Mouse (Mus musculus) MEL (cell line): ENCODE results near the gene Sapcd2. TPM values are rescaled to one million over a fixed set of nuclear protein-coding genes. Genes with fewer than 3 reads are reported as not detected.

Experiments used
- DNase-seq: peaks from one replicate; pipeline ENCODE4 v3.0.0; 2011; ENCODE audit warnings: low read depth, low spot score
- H3K27ac ChIP-seq: 2 replicates; pipeline ENCODE4 v1.5.1; 2012; ENCODE audit warnings: low read depth, mild to moderate bottlenecking, control low read depth, low read length, moderate library complexity; ENCODE audit not compliant: control insufficient read depth
- H3K27me3 ChIP-seq, 2 experiments: fragments of 150-350 bp in 1 of 2; sonication (generic) in 1 of 2; 2 replicates each; pipeline ENCODE4 v1.6.1; 2012; ENCODE audit warnings: low read length in 2 of 2, mild to moderate bottlenecking in 2 of 2, improper control_type of control experiment in 1 of 2, moderate library complexity in 1 of 2; ENCODE audit not compliant: insufficient read depth in 2 of 2, control insufficient read depth in 1 of 2
- H3K36me3 ChIP-seq, 2 experiments: 2 replicates each; pipeline ENCODE4 v1.6.1; 2012 to 2014; ENCODE audit warnings: low read length in 2 of 2, improper control_type of control experiment in 1 of 2, inconsistent platforms in 1 of 2, mild to moderate bottlenecking in 1 of 2; ENCODE audit not compliant: insufficient read depth in 2 of 2, control insufficient read depth in 1 of 2
- H3K4me1 ChIP-seq, 2 experiments: fragments of 150-350 bp in 1 of 2; sonication (generic) in 1 of 2; 2 replicates each; pipeline ENCODE4 v1.6.1; 2012; ENCODE audit warnings: low read length in 2 of 2, improper control_type of control experiment in 1 of 2, mild to moderate bottlenecking in 1 of 2; ENCODE audit not compliant: insufficient read depth in 2 of 2, control insufficient read depth in 1 of 2
- H3K4me3 ChIP-seq, 2 experiments: fragments of 150-350 bp in 1 of 2; sonication (generic) in 1 of 2; 2 replicates each; pipeline ENCODE4 v1.5.1; 2012; ENCODE audit warnings: low read depth in 2 of 2, low read length in 2 of 2, mild to moderate bottlenecking in 2 of 2, moderate library complexity in 2 of 2, control low read depth in 1 of 2, improper control_type of control experiment in 1 of 2; ENCODE audit not compliant: control insufficient read depth in 1 of 2, insufficient read depth in 1 of 2
- H3K79me2 ChIP-seq: 2 replicates; pipeline ENCODE4 v1.6.1; 2012; ENCODE audit warnings: mild to moderate bottlenecking, low read length, moderate library complexity; ENCODE audit not compliant: control insufficient read depth, poor library complexity, insufficient read depth
- H3K9ac ChIP-seq: 2 replicates; pipeline ENCODE4 v1.6.1; 2012; ENCODE audit warnings: low read depth, mild to moderate bottlenecking, control low read depth, low read length, moderate library complexity; ENCODE audit not compliant: control insufficient read depth, poor library complexity, severe bottlenecking
- H3K9me3 ChIP-seq: fragments of 150-350 bp; sonication (generic); replicated peaks from 2 replicates; pipeline ENCODE4 v1.6.1; 2012; ENCODE audit warnings: mild to moderate bottlenecking, low read length, improper control_type of control experiment, moderate library complexity; ENCODE audit not compliant: insufficient read depth
- BHLHE40 ChIP-seq: IDR thresholded peaks from 2 replicates; pipeline ENCODE4 v1.6.1; 2012; ENCODE audit warnings: low read depth, mild to moderate bottlenecking, inconsistent platforms, low read length, improper control_type of control experiment, borderline replicate concordance
- CHD1 ChIP-seq: IDR thresholded peaks from 2 replicates; pipeline ENCODE4 v1.6.1; 2012; ENCODE audit warnings: low read depth, mild to moderate bottlenecking, inconsistent platforms, low read length, improper control_type of control experiment
- CHD2 ChIP-seq: IDR thresholded peaks from 2 replicates; pipeline ENCODE4 v1.6.1; 2011; ENCODE audit warnings: low read length, improper control_type of control experiment
- CTCF ChIP-seq, 3 experiments: IDR thresholded peaks in 2 of 3; conservative IDR thresholded peaks in 1 of 3; 2 replicates each; pipeline ENCODE4 v1.5.1; 2011 to 2012; ENCODE audit warnings: low read length in 3 of 3, low read depth in 2 of 3, mild to moderate bottlenecking in 2 of 3, improper control_type of control experiment in 1 of 3, inconsistent platforms in 1 of 3, mixed read lengths in 1 of 3, moderate library complexity in 1 of 3; ENCODE audit not compliant: control insufficient read depth in 1 of 3, insufficient read depth in 1 of 3, poor library complexity in 1 of 3, severe bottlenecking in 1 of 3
- E2F4 ChIP-seq: IDR thresholded peaks from 2 replicates; pipeline ENCODE4 v1.6.1; 2011; ENCODE audit warnings: low read depth, low read length, improper control_type of control experiment, borderline replicate concordance
- ELF1 ChIP-seq: IDR thresholded peaks from 2 replicates; pipeline ENCODE4 v1.6.1; 2014; ENCODE audit warnings: low read depth, mild to moderate bottlenecking, inconsistent platforms, low read length, improper control_type of control experiment, moderate library complexity
- EP300 ChIP-seq, 2 experiments: IDR thresholded peaks; 2 replicates each; pipeline ENCODE4 v1.6.1; 2011; ENCODE audit warnings: improper control_type of control experiment in 2 of 2, low read length in 2 of 2, low read depth in 1 of 2, mild to moderate bottlenecking in 1 of 2
- ETS1 ChIP-seq: IDR thresholded peaks from 2 replicates; pipeline ENCODE4 v1.6.1; 2012; ENCODE audit warnings: low read depth, mild to moderate bottlenecking, inconsistent platforms, low read length, improper control_type of control experiment, moderate library complexity
- GABPA ChIP-seq: IDR thresholded peaks from 2 replicates; pipeline ENCODE4 v1.6.1; 2012; ENCODE audit warnings: low read depth, mild to moderate bottlenecking, inconsistent platforms, low read length, improper control_type of control experiment, moderate library complexity
- GATA1 ChIP-seq: IDR thresholded peaks from 2 replicates; pipeline ENCODE4 v1.6.1; 2011; ENCODE audit warnings: low read depth, low read length, improper control_type of control experiment
- HCFC1 ChIP-seq: IDR thresholded peaks from 2 replicates; pipeline ENCODE4 v1.6.1; 2012; ENCODE audit warnings: low read depth, mild to moderate bottlenecking, inconsistent platforms, low read length, improper control_type of control experiment, moderate library complexity
- JUND ChIP-seq: IDR thresholded peaks from 2 replicates; pipeline ENCODE4 v1.6.1; 2011; ENCODE audit warnings: low read depth, mild to moderate bottlenecking, improper control_type of control experiment, low read length
- KAT2A ChIP-seq: conservative IDR thresholded peaks from 2 replicates; pipeline ENCODE4 v1.6.1; 2012; ENCODE audit warnings: low read depth, low read length, improper control_type of control experiment, inconsistent platforms
- MAFK ChIP-seq: IDR thresholded peaks from 2 replicates; pipeline ENCODE4 v1.6.1; 2011; ENCODE audit warnings: low read depth, mild to moderate bottlenecking, low read length, improper control_type of control experiment, borderline replicate concordance
- MAX ChIP-seq: IDR thresholded peaks from 2 replicates; pipeline ENCODE4 v1.6.1; 2011; ENCODE audit warnings: low read length, improper control_type of control experiment
- MAZ ChIP-seq: IDR thresholded peaks from 2 replicates; pipeline ENCODE4 v1.6.1; 2012; ENCODE audit warnings: low read depth, mild to moderate bottlenecking, inconsistent platforms, low read length, improper control_type of control experiment
- MEF2A ChIP-seq: IDR thresholded peaks from 2 replicates; pipeline ENCODE4 v1.6.1; 2014; ENCODE audit warnings: low read depth, mild to moderate bottlenecking, inconsistent platforms, low read length, improper control_type of control experiment; ENCODE audit not compliant: poor library complexity, insufficient replicate concordance, severe bottlenecking; ENCODE audit errors: extremely low read depth
- MXI1 ChIP-seq: IDR thresholded peaks from 2 replicates; pipeline ENCODE4 v1.6.1; 2011; ENCODE audit warnings: mild to moderate bottlenecking, low read depth, low read length, improper control_type of control experiment
- MYB ChIP-seq: IDR thresholded peaks from 2 replicates; pipeline ENCODE4 v1.6.1; 2011; ENCODE audit warnings: mild to moderate bottlenecking, low read depth, low read length, improper control_type of control experiment
- MYC ChIP-seq: IDR thresholded peaks from 2 replicates; pipeline ENCODE4 v1.6.1; 2011; ENCODE audit warnings: low read depth, mild to moderate bottlenecking, low read length, improper control_type of control experiment, moderate library complexity
- NELFE ChIP-seq: IDR thresholded peaks from 2 replicates; pipeline ENCODE4 v1.6.1; 2011; ENCODE audit warnings: low read depth, low read length, improper control_type of control experiment
- NRF1 ChIP-seq: IDR thresholded peaks from 2 replicates; pipeline ENCODE4 v1.6.1; 2014; ENCODE audit warnings: low read depth, mild to moderate bottlenecking, inconsistent platforms, low read length, improper control_type of control experiment, moderate library complexity; ENCODE audit not compliant: poor library complexity, insufficient read depth, severe bottlenecking
- POLR2A ChIP-seq, 2 experiments: IDR thresholded peaks; 2 replicates each; pipeline ENCODE4 v1.6.1; 2011 to 2012; ENCODE audit warnings: low read length in 2 of 2, mild to moderate bottlenecking in 2 of 2, control low read depth in 1 of 2, improper control_type of control experiment in 1 of 2, low read depth in 1 of 2, moderate library complexity in 1 of 2; ENCODE audit not compliant: control insufficient read depth in 1 of 2, insufficient read depth in 1 of 2, poor library complexity in 1 of 2
- POLR2AphosphoS2 ChIP-seq: IDR thresholded peaks from 2 replicates; pipeline ENCODE4 v1.6.1; 2011; ENCODE audit warnings: low read length, improper control_type of control experiment
- POLR2AphosphoS5 ChIP-seq: IDR thresholded peaks from 2 replicates; pipeline ENCODE4 v1.6.1; 2012; ENCODE audit warnings: low read depth, borderline replicate concordance, mild to moderate bottlenecking, inconsistent platforms, low read length, moderate library complexity, mixed read lengths
- RCOR1 ChIP-seq: IDR thresholded peaks from 2 replicates; pipeline ENCODE4 v1.6.1; 2012; ENCODE audit warnings: low read depth, mild to moderate bottlenecking, inconsistent platforms, low read length, improper control_type of control experiment
- SMC3 ChIP-seq: IDR thresholded peaks from 2 replicates; pipeline ENCODE4 v1.6.1; 2011; ENCODE audit warnings: low read depth, low read length, improper control_type of control experiment
- TAL1 ChIP-seq: IDR thresholded peaks from 2 replicates; pipeline ENCODE4 v1.6.1; 2012; ENCODE audit warnings: mild to moderate bottlenecking, inconsistent platforms, low read length, moderate library complexity, mixed read lengths
- TBP ChIP-seq: IDR thresholded peaks from 2 replicates; pipeline ENCODE4 v1.8.0; 2011; ENCODE audit warnings: low read depth, low read length, improper control_type of control experiment
- TCF12 ChIP-seq: IDR thresholded peaks from 2 replicates; pipeline ENCODE4 v1.6.1; 2014; ENCODE audit warnings: low read depth, mild to moderate bottlenecking, inconsistent platforms, low read length, improper control_type of control experiment, moderate library complexity
- UBTF ChIP-seq: IDR thresholded peaks from 2 replicates; pipeline ENCODE4 v1.6.1; 2012; ENCODE audit warnings: low read depth, mild to moderate bottlenecking, inconsistent platforms, low read length, improper control_type of control experiment, moderate library complexity, borderline replicate concordance; ENCODE audit not compliant: insufficient read depth
- USF1 ChIP-seq: IDR thresholded peaks from 2 replicates; pipeline ENCODE4 v1.6.1; 2014; ENCODE audit warnings: low read depth, mild to moderate bottlenecking, inconsistent platforms, low read length, improper control_type of control experiment, moderate library complexity
- USF2 ChIP-seq, 2 experiments: IDR thresholded peaks; 2 replicates each; pipeline ENCODE4 v1.6.1; 2011 to 2012; ENCODE audit warnings: improper control_type of control experiment in 2 of 2, low read length in 2 of 2, borderline replicate concordance in 1 of 2, inconsistent platforms in 1 of 2, low read depth in 1 of 2, mild to moderate bottlenecking in 1 of 2; ENCODE audit not compliant: insufficient read depth in 1 of 2
- ZC3H11A ChIP-seq: IDR thresholded peaks from 2 replicates; pipeline ENCODE4 v1.6.1; 2012; ENCODE audit warnings: low read depth, mild to moderate bottlenecking, inconsistent platforms, low read length, improper control_type of control experiment
- ZKSCAN1 ChIP-seq: IDR thresholded peaks from 2 replicates; pipeline ENCODE4 v1.6.1; 2012; ENCODE audit warnings: low read depth, mild to moderate bottlenecking, inconsistent platforms, low read length, improper control_type of control experiment, moderate library complexity
- ZMIZ1 ChIP-seq: IDR thresholded peaks from 2 replicates; pipeline ENCODE4 v1.6.1; 2012; ENCODE audit warnings: low read depth, mild to moderate bottlenecking, inconsistent platforms, low read length, improper control_type of control experiment, moderate library complexity
- ZNF384 ChIP-seq: IDR thresholded peaks from 2 replicates; pipeline ENCODE4 v1.6.1; 2012; ENCODE audit warnings: low read depth, mild to moderate bottlenecking, inconsistent platforms, low read length, improper control_type of control experiment
- polyA plus RNA-seq, 2 experiments: library from polyadenylated mRNA; stranded (reverse) in 1 of 2; unstranded in 1 of 2; fragments of >175 nt in 1 of 2; fragments of >200 nt in 1 of 2; gene quantifications; 2 replicates each; pipeline versions ENCODE4 v1.2.1 to v1.2.4; 2012; ENCODE audit warnings: low replicate concordance in 2 of 2, low read depth in 1 of 2; ENCODE audit not compliant: insufficient read length in 2 of 2, insufficient read depth in 1 of 2, missing spikeins in 1 of 2
- total RNA-seq: library from RNA; depleted of rRNA; stranded (reverse); fragments of 300-350 nt; gene quantifications from 2 replicates; pipeline ENCODE4 v1.2.3, GENCODE M21; 2012

Gene Sapcd2
- total and polyA plus RNA-seq, 3 experiments: 51.9 to 58.2 TPM; not detected in 1

GRCm38 (mm10) chr2:25402377-25402971 is 30.4 kb downstream of the Sapcd2 start:
- no peaks in the 10 kb centered on the region for H3K36me3 ChIP-seq
- H3K27ac ChIP-seq: no peak overlapping the region
- peaks cover 0 to 5% of the 10 kb centered on the region in 2 experiments; a peak in 1 of 4 replicates for H3K27me3 ChIP-seq
- H3K4me1 ChIP-seq: no peaks in the 10 kb centered on the region
- peak; percentile 92 for DNase-seq
- H3K4me3 ChIP-seq: no peak overlapping the region
- no peak overlapping the region for H3K9ac ChIP-seq
- H3K79me2 ChIP-seq: no peaks in the 10 kb centered on the region
- H3K9me3 ChIP-seq: no peaks in the 10 kb centered on the region
- TF ChIP-seq POLR2AphosphoS2 (no peak), HCFC1 (peak; percentile 53), MAFK (no peak), SMC3 (peak; percentile 93), E2F4 (no peak), EP300 (IDR thresholded peaks at IDR 0.05; ENCODE audit: low read depth in 1 of 2, low read length in 2 of 2) (no peak), USF2 (IDR thresholded peaks at IDR 0.05; ENCODE audit: borderline replicate concordance in 1 of 2, insufficient read depth in 1 of 2, low read depth in 1 of 2, low read length in 2 of 2) (no peak), BHLHE40 (no peak), NELFE (no peak), KAT2A (no peak), TCF12 (no peak), POLR2A (IDR thresholded peaks at IDR 0.05; ENCODE audit: control insufficient read depth in 1 of 2, insufficient read depth in 1 of 2, low read depth in 1 of 2, low read length in 2 of 2, poor library complexity in 1 of 2) (no peak), CHD2 (no peak), MYC (no peak), MAZ (0 out of 2 replicates have a peak, but pooled peaks have one; percentile 38), ZKSCAN1 (no peak), MEF2A (no peak), TAL1 (no peak), CHD1 (no peak), NRF1 (no peak), GATA1 (no peak), RCOR1 (no peak), TBP (peak; percentile 48; the same call in 1 of the 2 replicates), UBTF (no peak), GABPA (no peak), ETS1 (no peak), ZNF384 (no peak), ZC3H11A (peak; percentile 74), ZMIZ1 (no peak), MXI1 (peak; percentile 96), MYB (0 out of 2 replicates have a peak, but pooled peaks have one; percentile 35), JUND (0 out of 2 replicates have a peak, but pooled peaks have one; percentile 40), CTCF (IDR thresholded peaks at IDR 0.05 in 2 of 3, conservative IDR thresholded peaks at IDR 0.05 in 1 of 3; ENCODE audit: control insufficient read depth in 1 of 3, insufficient read depth in 1 of 3, low read depth in 2 of 3, low read length in 3 of 3, poor library complexity in 1 of 3, severe bottlenecking in 1 of 3) (peak; percentile 83 to 92 (median 88)), USF1 (no peak), MAX (peak; percentile 44), ELF1 (no peak), POLR2AphosphoS5 (no peak)
